Mouse (Mus musculus) stomach, embryonic 16.5 days (tissue): Measurements from ENCODE around the gene Pla2g5. TPM values are rescaled to one million over a fixed set of nuclear protein-coding genes. Genes with fewer than 3 reads are reported as not detected.

Source experiments
- ATAC-seq: fragments of 200-750 bp; cut with Nextera tagmentation; 2 replicates; pipeline ENCODE4 v1.8.0; 2017; ENCODE audit warnings: moderate number of reproducible peaks, moderate TSS enrichment; ENCODE audit not compliant: insufficient read depth, low FRiP score
- H3K27ac ChIP-seq: fragments of 300-500 bp; sonication (generic); 2 replicates; pipeline ENCODE4 v1.5.1; 2014; ENCODE audit warnings: low read length
- H3K27me3 ChIP-seq: fragments of 300-500 bp; sonication (generic); 2 replicates; pipeline ENCODE4 v1.6.1; 2014; ENCODE audit warnings: low read length, control low read depth, mixed read lengths; ENCODE audit not compliant: control insufficient read depth, insufficient read depth
- H3K36me3 ChIP-seq: fragments of 300-500 bp; sonication (generic); 2 replicates; pipeline ENCODE4 v1.6.1; 2014; ENCODE audit warnings: low read length; ENCODE audit not compliant: control insufficient read depth, insufficient read depth
- H3K4me1 ChIP-seq: fragments of 300-500 bp; sonication (generic); 2 replicates; pipeline ENCODE4 v1.6.1; 2014; ENCODE audit warnings: low read length, control low read depth, mixed read lengths; ENCODE audit not compliant: control insufficient read depth, insufficient read depth
- H3K4me2 ChIP-seq: fragments of 300-500 bp; sonication (generic); 2 replicates; pipeline ENCODE4 v1.6.1; 2014; ENCODE audit warnings: low read depth, low read length, mixed read lengths
- H3K4me3 ChIP-seq: fragments of 300-500 bp; sonication (generic); replicated peaks from 2 replicates; pipeline ENCODE4 v1.5.1; 2014; ENCODE audit warnings: mild to moderate bottlenecking, low read length
- H3K9ac ChIP-seq: fragments of 300-500 bp; sonication (generic); 2 replicates; pipeline ENCODE4 v1.6.1; 2014; ENCODE audit warnings: low read length
- H3K9me3 ChIP-seq: fragments of 300-500 bp; sonication (generic); replicated peaks from 2 replicates; pipeline ENCODE4 v1.6.1; 2016; ENCODE audit warnings: low read length, control low read depth; ENCODE audit not compliant: control insufficient read depth
- WGBS: fragments of 180-500 bp; shearing (Covaris S2); extraction: QIAGEN DNeasy Blood & Tissue Kit; methylation state at CpG from one replicate; pipeline ENCODE4 v1.1.7; 2014; 5-methylcytosine and 5-hydroxymethylcytosine counted together
- polyA plus RNA-seq: library from polyadenylated mRNA; unstranded; fragments of >200 nt; fragmentation: Nextera tagmentation; extraction: Ambion mirVana; gene quantifications from 2 replicates; pipeline ENCODE4 v1.2.1, GENCODE M21; 2015

Pla2g5 gene
- polyA plus RNA-seq, 1 experiment from 2014 or later, result 0.37 TPM

DNA sequence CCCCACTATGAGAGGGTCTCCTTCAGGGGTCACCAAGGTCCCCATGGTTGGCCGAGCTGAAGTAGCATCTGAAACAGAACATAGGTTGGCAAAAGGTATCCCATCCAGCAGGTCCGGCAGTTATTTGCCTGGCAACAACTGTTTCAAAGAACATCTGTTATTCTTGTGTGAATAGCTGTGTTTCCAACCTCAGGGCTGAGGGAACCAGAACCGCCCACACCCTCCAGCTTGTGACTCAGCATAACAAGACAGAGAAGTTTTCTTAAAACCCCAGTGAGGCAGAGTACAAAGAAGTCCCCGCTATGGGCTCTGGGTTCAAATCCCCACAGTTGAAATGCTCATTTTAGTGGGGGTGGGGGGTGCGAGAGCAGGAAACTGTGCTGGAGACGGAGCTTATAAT is 81.2 kb downstream of the Pla2g5 start:
- Histone ChIP-seq H3K9ac (no peak overlapping the region), H3K4me1 (no peaks in the 10 kb centered on the region), H3K4me3 (no peak overlapping the region), H3K9me3 (no peaks in the 10 kb centered on the region), H3K27ac (no peak overlapping the region), H3K36me3 (no peaks in the 10 kb centered on the region), H3K27me3 (no peaks in the 10 kb centered on the region), H3K4me2 (no peak overlapping the region)
- 76% methylated on average over 6 of the region's 6 CpGs for WGBS
- no peak for ATAC-seq

DNA sequence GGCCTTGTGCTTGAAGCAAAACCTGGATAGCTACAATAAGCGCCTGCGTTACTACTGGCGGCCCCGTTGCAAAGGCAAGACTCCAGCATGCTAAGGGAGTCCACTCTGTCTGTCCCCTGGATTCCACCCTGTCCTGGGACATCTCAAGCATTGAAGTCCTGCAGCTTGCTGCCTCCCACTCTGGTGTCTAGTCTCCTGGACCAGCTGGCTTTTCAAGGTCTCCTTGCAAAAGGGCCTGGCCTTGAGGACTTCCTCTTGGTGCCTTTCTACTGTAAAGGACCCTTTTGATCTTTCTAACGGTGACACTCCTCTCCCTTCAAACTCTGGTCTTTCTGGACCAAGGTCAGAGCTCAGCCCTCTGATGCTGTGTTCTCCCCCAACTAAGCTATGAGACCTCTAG is 83.0 kb downstream of the Pla2g5 start:
- Histone ChIP-seq H3K4me2 (no peak overlapping the region), H3K4me1 (no peaks in the 10 kb centered on the region), H3K36me3 (no peaks in the 10 kb centered on the region), H3K9ac (no peak overlapping the region), H3K27ac (no peak overlapping the region), H3K4me3 (no peak overlapping the region), H3K9me3 (no peaks in the 10 kb centered on the region), H3K27me3 (no peaks in the 10 kb centered on the region)
- no peak for ATAC-seq
- WGBS, result 78% methylated on average over 5 of the region's 5 CpGs

DNA sequence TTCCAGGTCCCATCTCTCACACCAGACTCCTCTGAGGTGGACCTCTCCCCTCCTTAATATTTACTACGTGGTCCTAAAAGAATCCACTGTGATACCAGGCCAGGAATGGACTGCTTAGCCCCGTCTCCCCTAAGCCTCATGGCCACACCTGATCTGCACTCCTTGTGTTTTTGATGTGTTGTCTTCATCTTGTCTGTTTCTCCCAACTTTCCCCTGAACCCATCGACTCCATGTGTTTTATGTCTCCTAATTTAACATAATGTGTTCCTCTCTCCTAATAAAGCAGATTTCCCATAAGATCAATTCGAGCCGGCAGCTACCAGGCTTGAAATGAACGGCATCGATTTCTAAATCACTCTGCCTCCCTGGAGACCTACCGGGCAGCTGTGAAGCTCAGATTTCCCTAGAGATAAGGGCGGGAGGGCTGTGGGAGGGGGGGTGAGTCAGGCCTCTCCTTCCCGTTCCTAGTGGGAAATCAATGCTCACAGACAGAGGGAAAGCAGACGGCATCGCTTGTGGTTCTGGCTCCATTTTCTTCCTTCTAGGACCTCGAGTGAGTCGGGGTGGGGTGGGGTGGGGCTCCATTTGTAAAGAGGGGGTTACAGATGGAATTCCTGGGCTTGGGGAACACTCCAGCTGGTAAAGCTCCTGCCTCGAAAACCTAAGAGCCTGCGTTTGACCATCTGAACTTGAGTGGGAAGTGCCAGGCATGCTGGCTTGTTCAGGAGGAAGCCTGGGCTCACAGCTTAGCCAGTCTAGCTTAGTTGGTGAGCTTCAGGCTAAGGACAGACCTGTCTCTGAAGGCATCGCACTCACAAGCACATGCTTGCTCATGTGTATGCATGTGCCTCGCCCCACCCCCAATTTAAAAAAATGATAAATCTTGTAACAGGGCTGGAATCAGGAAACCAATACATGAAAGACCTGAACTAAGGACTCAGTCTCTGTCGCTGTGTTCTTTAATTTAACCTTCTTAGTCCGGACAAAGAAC is 85.6 kb downstream of the Pla2g5 start:
- H3K9ac ChIP-seq, result 0 out of 2 replicates have a peak overlapping the region, but pooled peaks have one; percentile 36
- H3K4me1 ChIP-seq, result no peaks in the 10 kb centered on the region
- H3K4me3 ChIP-seq, result no peak overlapping the region
- WGBS, result 33% methylated on average over 20 of the region's 20 CpGs
- H3K27me3 ChIP-seq, result no peaks in the 10 kb centered on the region
- no peak overlapping the region for H3K27ac ChIP-seq
- no peaks in the 10 kb centered on the region for H3K36me3 ChIP-seq
- ATAC-seq, result no peak
- no peaks in the 10 kb centered on the region for H3K9me3 ChIP-seq
- H3K4me2 ChIP-seq, result no peak overlapping the region

DNA sequence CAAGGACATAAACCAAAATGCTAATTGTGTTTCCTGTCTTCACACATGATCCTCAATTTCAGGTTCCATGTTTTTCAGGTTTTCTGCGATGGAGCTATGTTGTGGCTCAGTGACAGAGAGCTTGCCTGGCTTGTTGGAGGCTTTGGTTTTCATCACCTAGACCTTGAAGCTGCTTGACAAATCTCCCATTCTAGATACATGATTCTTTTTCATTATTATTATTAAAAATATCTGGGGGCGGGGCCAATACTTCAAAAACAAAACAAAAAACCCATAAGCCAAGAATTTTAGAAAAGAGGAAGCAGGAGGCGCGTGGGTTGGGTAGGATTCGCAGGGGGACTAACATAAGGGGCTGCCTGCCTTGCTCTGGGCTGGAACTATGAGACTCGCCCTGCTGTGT is 87.8 kb downstream of the Pla2g5 start, which contains the start of gene Pla2g2d:
Gene Pla2g2d (plus strand): TSS at position 301 of the 400 bp plus-strand sequence.
- 78% methylated on average over 6 of the region's 6 CpGs for WGBS
- no peaks in the 10 kb centered on the region for H3K9me3 ChIP-seq
- no peak within 1 kb of the TSS for H3K27ac ChIP-seq
- no peak within 1 kb of the TSS for H3K4me3 ChIP-seq
- no peak for ATAC-seq
- peaks cover 2% of the 10 kb centered on the region; the same call in 1 of the 2 replicates for H3K4me1 ChIP-seq
- H3K9ac ChIP-seq, result no peak within 1 kb of the TSS
- H3K4me2 ChIP-seq, result no peak within 1 kb of the TSS
- H3K36me3 ChIP-seq, result no peaks in the 10 kb centered on the region
- H3K27me3 ChIP-seq, result no peaks in the 10 kb centered on the region

DNA sequence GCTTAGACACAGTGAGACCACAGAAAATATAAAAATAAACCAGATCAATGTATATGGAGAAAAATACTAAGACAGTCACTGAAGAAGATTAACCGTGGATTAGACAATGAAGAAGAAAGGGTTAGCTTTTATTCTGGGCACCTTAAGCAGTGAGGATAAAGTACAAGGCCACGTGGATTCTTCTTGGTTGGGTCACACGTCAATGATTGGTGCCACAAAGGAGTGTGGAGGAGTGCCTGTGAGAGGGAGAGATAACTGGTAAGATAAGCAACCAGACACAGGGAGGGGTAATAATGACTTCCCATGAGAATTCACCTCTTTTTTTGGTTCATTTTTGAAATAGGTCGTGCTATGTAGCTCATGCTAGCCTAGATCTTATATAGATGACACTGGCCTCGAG is 90.9 kb downstream of the Pla2g5 start:
- Histone ChIP-seq H3K27ac (no peak overlapping the region), H3K27me3 (no peaks in the 10 kb centered on the region), H3K4me2 (no peak overlapping the region), H3K9me3 (no peaks in the 10 kb centered on the region), H3K9ac (no peak overlapping the region), H3K4me3 (no peak overlapping the region), H3K36me3 (no peaks in the 10 kb centered on the region), H3K4me1 (peaks cover 2% of the 10 kb centered on the region; the same call in 1 of the 2 replicates)
- no peak for ATAC-seq
- 70% methylated on average over 5 of the region's 5 CpGs for WGBS

DNA sequence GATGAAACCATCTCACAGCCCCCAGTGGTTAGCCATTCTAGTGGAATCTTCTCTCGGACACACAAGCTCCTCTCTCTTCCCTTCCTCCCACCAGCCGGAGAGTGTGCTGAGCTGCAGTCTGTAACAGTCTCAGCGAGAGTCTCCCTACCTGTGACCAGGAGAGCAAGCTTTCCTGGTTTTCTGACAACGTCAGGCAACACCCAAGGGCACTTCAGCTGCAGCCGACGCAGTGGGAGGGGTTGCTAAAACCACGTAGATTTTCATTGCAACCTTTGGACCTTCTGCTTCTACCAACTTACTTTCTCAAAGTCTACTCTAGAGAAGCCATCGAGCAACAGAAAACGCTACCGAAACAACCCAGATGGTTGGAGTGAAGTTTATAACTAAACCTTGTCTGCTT is 91.3 kb downstream of the Pla2g5 start:
- no peaks in the 10 kb centered on the region for H3K36me3 ChIP-seq
- 57% methylated on average over 10 of the region's 10 CpGs for WGBS
- H3K9ac ChIP-seq, result no peak overlapping the region
- H3K27me3 ChIP-seq, result no peaks in the 10 kb centered on the region
- H3K27ac ChIP-seq, result peak overlapping the region; percentile 25; the same call in 1 of the 2 replicates
- no peak overlapping the region for H3K4me3 ChIP-seq
- H3K4me2 ChIP-seq, result peak overlapping the region; percentile 1; the same call in 1 of the 2 replicates
- H3K4me1 ChIP-seq, result peaks cover 2% of the 10 kb centered on the region; the same call in 1 of the 2 replicates
- H3K9me3 ChIP-seq, result no peaks in the 10 kb centered on the region
- ATAC-seq, result peak; percentile 83

DNA sequence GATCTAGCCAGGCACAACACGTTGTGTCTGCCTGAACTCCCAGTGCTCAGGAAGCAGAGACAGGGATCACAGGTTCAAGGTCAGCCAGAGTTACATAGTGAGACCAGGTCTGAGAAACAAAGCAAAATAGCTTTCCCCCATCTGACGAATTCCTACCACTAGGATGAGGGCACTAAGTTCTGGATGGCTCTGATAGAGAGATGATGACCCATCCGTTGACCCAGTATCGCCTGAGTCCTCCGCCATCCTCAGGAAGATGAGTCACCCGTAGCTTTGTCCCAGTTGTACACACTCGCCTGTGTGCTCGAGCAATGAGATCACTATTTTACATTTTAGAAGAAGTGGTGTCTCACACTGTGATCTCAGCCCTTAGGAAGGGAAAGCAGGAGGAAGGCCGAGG is 101.0 kb downstream of the Pla2g5 start:
- H3K9ac ChIP-seq, result no peak overlapping the region
- no peaks in the 10 kb centered on the region for H3K27me3 ChIP-seq
- peaks cover 5% of the 10 kb centered on the region; the same call in 1 of the 2 replicates for H3K4me1 ChIP-seq
- no peak overlapping the region for H3K4me2 ChIP-seq
- 73% methylated on average over 9 of the region's 9 CpGs for WGBS
- ATAC-seq, result no peak
- H3K9me3 ChIP-seq, result no peaks in the 10 kb centered on the region
- H3K36me3 ChIP-seq, result no peaks in the 10 kb centered on the region
- no peak overlapping the region for H3K4me3 ChIP-seq
- no peak overlapping the region for H3K27ac ChIP-seq

DNA sequence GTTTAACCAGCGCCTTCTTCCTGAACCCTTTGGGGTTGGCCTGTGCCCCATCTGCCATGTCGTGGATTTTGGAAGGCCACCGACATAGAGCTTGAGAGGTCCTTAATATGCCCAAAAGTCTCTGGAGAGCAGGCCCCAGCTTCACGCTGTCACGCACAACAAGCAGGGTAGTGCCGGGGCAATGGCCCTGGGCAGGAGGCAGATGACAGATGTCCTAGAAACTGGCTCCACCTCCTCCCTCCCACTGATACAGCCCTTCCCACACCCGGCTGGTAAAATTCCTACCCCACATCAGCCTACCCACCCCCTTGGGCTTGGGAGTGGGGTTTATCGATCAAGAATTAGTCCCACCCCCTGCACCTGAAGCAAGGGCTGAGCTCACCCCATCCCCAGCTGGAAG is 105.9 kb downstream of the Pla2g5 start, which contains the start of gene Pla2g2f:
Gene Pla2g2f (minus strand): TSS at position 211 of the 400 bp plus-strand sequence.
- Histone ChIP-seq H3K36me3 (no peaks in the 10 kb centered on the region), H3K4me2 (no peak within 1 kb of the TSS), H3K27me3 (no peaks in the 10 kb centered on the region), H3K4me3 (no peak within 1 kb of the TSS), H3K4me1 (peaks cover 5% of the 10 kb centered on the region; the same call in 1 of the 2 replicates), H3K9ac (no peak within 1 kb of the TSS), H3K27ac (peak within 1 kb of the TSS; percentile 18; the same call in 1 of the 2 replicates), H3K9me3 (no peaks in the 10 kb centered on the region)
- ATAC-seq, result no peak
- 74% methylated on average over 8 of the region's 8 CpGs for WGBS

DNA sequence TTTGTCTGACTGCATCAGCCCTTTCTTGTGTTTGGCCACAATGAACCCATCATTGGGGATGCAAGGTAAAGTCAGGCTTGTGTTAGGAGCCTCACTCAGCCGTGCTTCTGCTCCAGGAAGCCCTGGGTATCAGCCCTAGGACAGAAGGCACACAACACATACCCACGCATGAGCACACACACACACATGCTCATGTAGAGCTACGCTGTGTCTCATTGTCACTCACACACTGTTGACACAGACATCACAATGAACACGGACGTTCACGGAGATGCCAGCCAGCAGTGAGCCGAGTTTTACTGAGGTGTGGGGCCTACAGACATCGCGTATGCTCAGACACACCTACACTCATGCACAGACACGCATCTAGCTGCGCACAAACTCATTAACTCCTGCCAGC is 107.3 kb downstream of the Pla2g5 start:
- Histone ChIP-seq H3K4me3 (no peak overlapping the region), H3K9me3 (no peaks in the 10 kb centered on the region), H3K27ac (no peak overlapping the region), H3K4me2 (no peak overlapping the region), H3K4me1 (peaks cover 5% of the 10 kb centered on the region; the same call in 1 of the 2 replicates), H3K36me3 (no peaks in the 10 kb centered on the region), H3K9ac (no peak overlapping the region), H3K27me3 (no peaks in the 10 kb centered on the region)
- WGBS, result 76% methylated on average over 11 of the region's 11 CpGs
- no peak for ATAC-seq
